Mouse (Mus musculus) heart, adult 2 months (tissue): Measurements from ENCODE around the gene Pigv.

ENCODE experiments used
- CTCF ChIP-seq: fragments of 200-600 bp; IDR thresholded peaks from 2 replicates; pipeline ENCODE4 v1.8.1; 2022; ENCODE audit warnings: antibody characterized with exemption, mild to moderate bottlenecking, moderate library complexity
- EP300 ChIP-seq: fragments of 200-500 bp; IDR thresholded peaks from 2 replicates; pipeline ENCODE4 v1.6.1; 2011; ENCODE audit warnings: low read depth, low read length, control low read depth; ENCODE audit not compliant: insufficient read depth
- POLR2A ChIP-seq: fragments of 200-500 bp; IDR thresholded peaks from 2 replicates; pipeline ENCODE4 v1.6.1; 2011; ENCODE audit warnings: mild to moderate bottlenecking, low read depth, low read length, control low read depth; ENCODE audit not compliant: insufficient read depth

DNA sequence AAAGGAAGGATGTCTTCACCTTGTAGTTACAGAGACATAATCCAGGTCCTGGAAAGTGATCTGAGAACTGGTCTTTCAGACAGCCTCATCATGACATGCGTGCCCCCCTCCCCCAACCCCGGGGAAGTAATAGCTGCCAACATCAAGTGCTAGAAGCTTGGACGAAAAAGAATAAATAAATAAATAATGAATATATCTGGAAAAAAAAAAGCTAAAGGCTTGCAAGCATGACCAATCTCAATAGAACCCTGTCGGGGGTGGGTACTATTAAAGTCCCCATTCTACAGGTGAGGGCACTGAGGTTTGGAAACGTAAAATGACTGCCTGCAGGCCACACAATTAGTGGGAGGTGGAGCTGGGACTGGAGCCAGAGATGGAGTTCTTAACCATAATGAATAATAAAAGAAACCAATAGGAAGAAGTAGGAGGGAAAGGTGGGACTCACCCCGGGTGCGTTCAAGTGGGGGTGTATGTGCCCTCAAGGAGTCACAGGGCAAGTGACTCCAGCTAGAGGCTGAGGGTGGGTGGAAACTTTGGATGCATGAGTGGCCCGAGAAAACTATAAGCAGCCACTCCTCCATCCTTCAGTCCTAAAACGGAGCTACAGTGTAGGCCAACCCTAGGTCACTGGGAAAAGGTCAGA is 40.6 kb downstream of the Pigv start:
- TF ChIP-seq EP300 (no peak), CTCF (no peak), POLR2A (0 out of 2 replicates have a peak, but pooled peaks have one; percentile 26)
